Mouse (Mus musculus): Measurements from ENCODE around the gene Parp1.
"Not testable (repeated sequence)": the region's sequence is repeated elsewhere in the genome, so short reads cannot be mapped to it uniquely, and the experiment has no call there.

The Parp1 gene

DNA sequence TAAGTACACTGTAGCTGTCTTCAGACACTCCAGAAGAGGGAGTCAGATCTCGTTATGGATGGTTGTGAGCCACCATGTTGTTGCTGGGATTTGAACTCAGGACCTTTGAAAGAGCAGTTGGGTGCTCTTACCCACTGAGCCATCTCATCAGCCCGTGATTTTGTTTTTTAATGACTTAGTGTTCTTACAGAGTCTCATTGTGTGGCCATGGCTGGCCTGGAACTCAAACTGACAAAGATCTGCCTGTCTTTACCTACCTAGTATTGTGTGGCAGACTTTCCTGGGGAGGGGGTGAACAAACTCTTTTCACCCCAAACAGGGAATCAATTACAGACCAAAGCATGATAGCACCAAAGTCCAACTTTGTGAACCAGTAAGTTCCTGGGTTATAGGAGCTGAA is 69.1 kb downstream of the Parp1 start:
- not testable (repeated sequence) for DNase-seq (ENCODE audit: low read depth)

DNA sequence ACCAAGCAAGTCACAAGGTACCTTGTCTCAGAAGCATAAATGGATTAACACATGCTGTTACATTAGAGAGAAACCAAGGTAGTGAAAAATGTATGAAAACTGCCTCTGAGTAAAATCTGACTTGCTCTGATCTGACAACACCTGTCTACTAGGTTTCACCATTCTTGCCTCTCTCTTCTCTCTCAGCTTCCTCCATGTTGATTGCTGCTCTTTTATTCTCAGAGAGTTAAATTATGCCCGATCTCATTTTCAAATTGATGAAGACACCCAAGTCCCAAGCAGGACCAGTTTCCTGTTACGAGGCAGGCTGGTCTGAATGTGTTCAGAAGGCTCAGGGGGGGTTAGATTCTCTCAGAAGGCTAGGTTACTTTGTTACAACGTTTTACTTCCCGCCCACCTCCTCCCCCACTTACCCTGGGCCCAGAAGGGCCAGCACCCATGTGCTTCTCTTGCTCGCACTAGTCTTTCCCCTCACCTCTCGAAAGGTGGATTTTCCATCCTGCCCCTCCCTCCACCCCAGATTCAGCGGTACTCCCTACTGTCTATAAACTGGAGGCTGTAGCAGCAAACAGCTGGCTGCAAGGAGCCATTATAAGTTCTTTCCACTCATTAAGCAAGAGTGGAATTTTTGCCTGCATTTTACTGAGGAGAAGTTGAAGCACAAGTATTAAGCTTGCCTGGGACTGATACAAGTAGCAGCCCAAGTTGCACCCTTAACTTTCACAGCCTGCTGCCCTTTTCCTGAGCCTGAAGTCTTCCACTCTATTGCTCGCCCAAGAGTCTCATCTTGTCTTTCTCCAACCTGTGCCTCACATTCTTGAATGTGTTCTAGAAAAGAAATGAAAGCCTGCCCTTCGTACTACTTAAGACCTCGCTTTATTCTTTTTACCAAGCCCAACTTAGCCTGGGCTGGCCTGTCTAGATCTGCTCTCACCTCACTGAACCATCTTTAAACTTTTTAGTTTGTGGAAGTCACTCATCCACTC is 71.0 kb downstream of the Parp1 start:
- DNase-seq (ENCODE audit: low read depth), result no peak

GRCm38 (mm10) chr1:180640605-180641125 is 71.9 kb downstream of the Parp1 start:
- no peak for DNase-seq (ENCODE audit: low read depth)

- peak; percentile 63 for DNase-seq (ENCODE audit: low read depth)
These were observed 72.4 kb downstream of the Parp1 start, which contains the start of gene Lin9 for GRCm38 (mm10) chr1:180641137-180641517. TSS of gene Lin9 (plus strand) at chr1:180641150.

- DNase-seq (ENCODE audit: low read depth), result no peak
These were observed 72.9 kb downstream of the Parp1 start for GRCm38 (mm10) chr1:180641518-180642227.

- DNase-seq (ENCODE audit: low read depth), result no peak
These were observed 73.5 kb downstream of the Parp1 start for GRCm38 (mm10) chr1:180642228-180642564.
